Mouse (Mus musculus): Measurements from ENCODE around the gene Coa5. TPM values are rescaled to one million over a fixed set of nuclear protein-coding genes. Genes with fewer than 3 reads are reported as not detected.

The Coa5 gene
- polyA plus RNA-seq, 1 experiment from 2014 or later, result 47.5 TPM

- Histone ChIP-seq H3K4me3 (no peak overlapping the region), H3K27ac (replicated peaks) (no peak overlapping the region), H3K27me3 (no peaks in the 10 kb centered on the region), H3K9me3 (no peaks in the 10 kb centered on the region), H3K9ac (replicated peaks) (no peak overlapping the region), H3K4me1 (no peaks in the 10 kb centered on the region; the same call in 1 of the 2 replicates), H3K4me2 (replicated peaks) (no peak overlapping the region), H3K36me3 (peaks cover 18% of the 10 kb centered on the region)
- no peak for ATAC-seq (ENCODE audit: low FRiP score, low read depth)
- WGBS, result 83% methylated on average over 3 of the region's 3 CpGs
Observed at GRCm38 (mm10) chr1:37384304-37384703, 45.6 kb downstream of the Coa5 start.

GRCm38 (mm10) chr1:37380913-37381312, 49.0 kb downstream of the Coa5 start:
- ATAC-seq (ENCODE audit: low FRiP score, low read depth), result no peak

GRCm38 (mm10) chr1:37379536-37379935, 50.4 kb downstream of the Coa5 start:
- ATAC-seq (ENCODE audit: low FRiP score, low read depth), result no peak
- Histone ChIP-seq H3K4me1 (no peaks in the 10 kb centered on the region; the same call in 1 of the 2 replicates), H3K27ac (replicated peaks) (no peak overlapping the region), H3K4me3 (no peak overlapping the region), H3K36me3 (peaks cover 24% of the 10 kb centered on the region), H3K9ac (replicated peaks) (no peak overlapping the region), H3K9me3 (no peaks in the 10 kb centered on the region), H3K4me2 (replicated peaks) (no peak overlapping the region), H3K27me3 (no peaks in the 10 kb centered on the region)
- 74% methylated on average over 4 of the region's 4 CpGs for WGBS

More at GRCm38 (mm10) chr1:37380913-37381312, 49.0 kb downstream of the Coa5 start:
- Histone ChIP-seq H3K27ac (replicated peaks) (no peak overlapping the region), H3K9ac (replicated peaks) (no peak overlapping the region), H3K9me3 (no peaks in the 10 kb centered on the region), H3K4me1 (no peaks in the 10 kb centered on the region; the same call in 1 of the 2 replicates), H3K27me3 (no peaks in the 10 kb centered on the region), H3K36me3 (peaks cover 24% of the 10 kb centered on the region), H3K4me3 (no peak overlapping the region), H3K4me2 (replicated peaks) (no peak overlapping the region)
- 90% methylated on average over 5 of the region's 5 CpGs for WGBS

DNA sequence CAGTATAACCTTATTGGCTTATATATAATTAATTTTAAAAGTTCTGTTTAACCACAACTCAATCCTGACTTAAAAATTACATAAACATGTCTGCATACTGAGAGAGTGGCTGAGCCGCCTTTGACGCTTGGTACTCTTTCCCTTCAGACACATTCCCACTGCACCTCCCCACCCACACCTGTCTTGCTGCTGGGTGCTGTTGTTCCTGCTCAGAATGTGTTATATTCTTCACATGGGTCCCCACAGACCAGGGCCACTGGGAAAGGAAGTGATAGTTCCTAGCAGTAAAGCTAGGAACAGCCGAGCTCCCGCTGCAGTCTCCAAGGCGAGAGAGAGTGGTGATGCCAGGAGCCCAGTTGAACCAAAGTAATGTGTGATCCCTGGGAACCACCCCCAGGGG, 51.8 kb downstream of the Coa5 start:
- H3K9ac ChIP-seq (replicated peaks), result no peak overlapping the region
- no peak overlapping the region for H3K4me2 ChIP-seq (replicated peaks)
- no peak overlapping the region for H3K4me3 ChIP-seq
- no peaks in the 10 kb centered on the region; the same call in 1 of the 2 replicates for H3K4me1 ChIP-seq
- peaks cover 24% of the 10 kb centered on the region for H3K36me3 ChIP-seq
- no peaks in the 10 kb centered on the region for H3K9me3 ChIP-seq
- no peaks in the 10 kb centered on the region for H3K27me3 ChIP-seq
- H3K27ac ChIP-seq (replicated peaks), result no peak overlapping the region
- no peak for ATAC-seq (ENCODE audit: low FRiP score, low read depth)
- 92% methylated on average over 5 of the region's 5 CpGs for WGBS

DNA sequence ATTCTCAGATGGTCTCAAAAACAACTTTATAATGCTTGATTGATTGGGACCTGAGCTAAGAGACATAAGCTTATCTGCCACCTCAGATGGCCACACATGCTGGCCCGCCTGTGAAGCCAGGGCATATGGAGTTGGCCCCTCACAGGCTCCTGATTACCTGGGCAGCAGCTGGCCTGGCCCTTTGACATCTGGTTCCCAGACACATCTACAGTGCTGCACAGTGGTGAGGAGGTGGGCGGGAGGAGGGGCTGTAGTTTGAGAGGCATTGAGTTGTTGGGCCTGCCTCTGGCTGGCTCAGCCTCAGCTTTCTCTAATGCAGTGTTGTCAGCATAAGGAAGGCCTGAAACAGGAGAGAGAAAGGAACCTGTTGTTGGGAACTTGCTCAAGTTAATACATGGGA, 53.2 kb downstream of the Coa5 start:
- Histone ChIP-seq H3K9ac (replicated peaks) (no peak overlapping the region), H3K9me3 (no peaks in the 10 kb centered on the region), H3K27ac (replicated peaks) (no peak overlapping the region), H3K4me2 (replicated peaks) (no peak overlapping the region), H3K27me3 (no peaks in the 10 kb centered on the region), H3K36me3 (peaks cover 29% of the 10 kb centered on the region), H3K4me1 (no peaks in the 10 kb centered on the region; the same call in 1 of the 2 replicates), H3K4me3 (no peak overlapping the region)
- no peak for ATAC-seq (ENCODE audit: low FRiP score, low read depth)
- WGBS, result 88% methylated on average over 2 of the region's 2 CpGs

- no peak for ATAC-seq (ENCODE audit: low FRiP score, low read depth)
- Histone ChIP-seq H3K4me3 (no peak overlapping the region), H3K4me2 (replicated peaks) (no peak overlapping the region), H3K36me3 (peaks cover 29% of the 10 kb centered on the region), H3K9me3 (no peaks in the 10 kb centered on the region), H3K9ac (replicated peaks) (no peak overlapping the region), H3K27me3 (no peaks in the 10 kb centered on the region), H3K4me1 (no peaks in the 10 kb centered on the region), H3K27ac (replicated peaks) (no peak overlapping the region)
- 90% methylated on average over 8 of the region's 8 CpGs for WGBS
Observed at GRCm38 (mm10) chr1:37376177-37376576, 53.7 kb downstream of the Coa5 start.

DNA sequence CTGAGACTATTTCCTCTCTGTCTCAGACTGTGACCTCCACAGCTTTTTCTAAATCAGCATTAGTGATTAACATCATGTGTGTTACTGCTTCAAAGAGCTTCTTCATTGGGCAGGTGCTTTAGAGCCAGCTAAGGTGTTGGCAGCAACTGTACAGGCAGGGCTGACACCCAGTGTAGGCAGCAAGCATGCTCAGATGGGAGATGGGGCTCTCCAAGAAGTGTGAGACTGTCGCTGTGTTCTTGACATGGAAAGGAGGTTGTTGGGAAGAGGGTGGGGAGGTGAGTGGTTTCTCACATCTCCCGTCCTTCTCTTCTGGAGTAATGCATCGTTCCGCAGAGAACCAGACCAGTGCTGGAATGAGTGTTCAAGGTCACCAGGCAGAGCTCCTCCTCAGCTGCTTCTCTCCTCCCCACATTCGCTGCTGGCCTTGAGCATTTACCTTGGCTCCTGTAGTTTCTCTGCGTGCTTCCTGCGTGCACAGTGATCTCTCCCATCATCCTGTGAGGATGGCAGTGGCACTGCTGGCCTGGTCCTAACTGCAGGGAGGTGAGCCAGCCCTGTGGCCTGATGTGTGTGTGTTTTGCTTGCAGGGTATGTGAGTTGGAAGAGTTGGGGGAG, 61.0 kb downstream of the Coa5 start:
- no peak overlapping the region for H3K4me2 ChIP-seq (replicated peaks)
- no peaks in the 10 kb centered on the region for H3K9me3 ChIP-seq
- H3K4me3 ChIP-seq, result no peak overlapping the region
- no peaks in the 10 kb centered on the region for H3K27me3 ChIP-seq
- no peak overlapping the region for H3K27ac ChIP-seq (replicated peaks)
- ATAC-seq (ENCODE audit: low FRiP score, low read depth), result no peak
- WGBS, result 89% methylated on average over 7 of the region's 7 CpGs
- no peaks in the 10 kb centered on the region for H3K4me1 ChIP-seq
- peaks cover 29% of the 10 kb centered on the region for H3K36me3 ChIP-seq
- H3K9ac ChIP-seq (replicated peaks), result no peak overlapping the region

- Histone ChIP-seq H3K4me1 (no peaks in the 10 kb centered on the region), H3K27me3 (no peaks in the 10 kb centered on the region), H3K36me3 (peaks cover 29% of the 10 kb centered on the region), H3K27ac (replicated peaks) (no peak overlapping the region), H3K9me3 (no peaks in the 10 kb centered on the region), H3K9ac (replicated peaks) (no peak overlapping the region), H3K4me3 (no peak overlapping the region), H3K4me2 (replicated peaks) (no peak overlapping the region)
- WGBS, result 94% methylated on average over 10 of the region's 10 CpGs
- ATAC-seq (ENCODE audit: low FRiP score, low read depth), result no peak
Observed at GRCm38 (mm10) chr1:37368125-37368524, 61.8 kb downstream of the Coa5 start.

Other genes starting within 250 kb of the Coa5 start
- 0.15 TPM in 1 of 2 replicates, not detected in the other for gene Cnga3, start 215.7 kb downstream of the Coa5 start, polyA plus RNA-seq (2016; fragmentation: Nextera tagmentation; extraction: Ambion mirVana)
- 27.4 and 30.6 TPM in 2 replicates for gene Inpp4a, start 130.2 kb downstream of the Coa5 start, polyA plus RNA-seq (2016; fragmentation: Nextera tagmentation; extraction: Ambion mirVana)
- gene Unc50, start within 50 bp of the Coa5 start, polyA plus RNA-seq (2016; fragmentation: Nextera tagmentation; extraction: Ambion mirVana), result 110 and 113 TPM in 2 replicates
- 3.3 and 3.7 TPM in 2 replicates for gene Mgat4a, start 110.9 kb upstream of the Coa5 start, polyA plus RNA-seq (2016; fragmentation: Nextera tagmentation; extraction: Ambion mirVana)

Data from midbrain, embryonic 12.5 days (tissue).